Comparison of ENCODE assay signal across 8 mouse cellular contexts in genomic region chr1:34076701-34077421, GRCm38 (mm10).
DNase-seq lines count a peak whose midpoint lies in the region; ATAC-seq lines count a peak whose summit lies in the region.
"Had no signal": no experiment of that assay in that cellular context is flagged by ENCODE, and none has a peak within 500 bp of the region (broad histone marks: within the 10 kb centered on the region; RNA-seq: fewer than 3 reads in every experiment).

No protein-coding gene starts in this region.

- ATAC-seq in midbrain, embryonic 15.5 days (replicated peaks) = no peak; the same call in 1 of the 2 replicates
- peak; percentile 63; the same call in 1 of the 2 replicates for ATAC-seq in forebrain, embryonic 13.5 days
- ATAC-seq in liver, embryonic 15.5 days (ENCODE audit: insufficient read depth) = peak; percentile 37; the same call in 1 of the 2 replicates

- H3K27ac ChIP-seq in midbrain, embryonic 10.5 days (replicated peaks) = peak overlapping the region; percentile 28; the same call in 1 of the 2 replicates
- H3K27ac ChIP-seq in midbrain, embryonic 15.5 days = no peak overlapping the region
- H3K27ac ChIP-seq in forebrain, embryonic 13.5 days = no peak overlapping the region
- H3K27ac ChIP-seq in liver, embryonic 15.5 days (replicated peaks) = no peak overlapping the region

- no peaks in the 10 kb centered on the region for H3K27me3 ChIP-seq in midbrain, embryonic 10.5 days (ENCODE audit: low read depth, poor library complexity, severe bottlenecking)
- H3K27me3 ChIP-seq in midbrain, embryonic 15.5 days (replicated peaks) = no peaks in the 10 kb centered on the region
- H3K27me3 ChIP-seq in forebrain, embryonic 13.5 days = no peaks in the 10 kb centered on the region
- no peaks in the 10 kb centered on the region for H3K27me3 ChIP-seq in liver, embryonic 15.5 days

- H3K9ac ChIP-seq in midbrain, embryonic 15.5 days = no peak overlapping the region
- H3K9ac ChIP-seq in forebrain, embryonic 13.5 days = no peak overlapping the region
- no peak overlapping the region for H3K9ac ChIP-seq in liver, embryonic 15.5 days

- peak overlapping the region; percentile 7; the same call in 1 of the 2 replicates for H3K4me3 ChIP-seq in midbrain, embryonic 10.5 days
- H3K4me3 ChIP-seq in midbrain, embryonic 15.5 days = no peak overlapping the region
- no peak overlapping the region for H3K4me3 ChIP-seq in forebrain, embryonic 13.5 days
- peak overlapping the region; percentile 26; the same call in 1 of the 2 replicates for H3K4me3 ChIP-seq in liver, embryonic 15.5 days (replicated peaks)

- no peak overlapping the region; the same call in 1 of the 2 replicates for H3K4me2 ChIP-seq in midbrain, embryonic 15.5 days
- H3K4me2 ChIP-seq in forebrain, embryonic 13.5 days = no peak overlapping the region
- H3K4me2 ChIP-seq in liver, embryonic 15.5 days = peak overlapping the region; percentile 25; the same call in 1 of the 2 replicates

- H3K9me3 ChIP-seq in midbrain, embryonic 10.5 days (replicated peaks) = no peaks in the 10 kb centered on the region
- no peaks in the 10 kb centered on the region for H3K9me3 ChIP-seq in midbrain, embryonic 15.5 days
- no peaks in the 10 kb centered on the region for H3K9me3 ChIP-seq in forebrain, embryonic 13.5 days (replicated peaks)
- no peaks in the 10 kb centered on the region for H3K9me3 ChIP-seq in liver, embryonic 15.5 days (replicated peaks)

- H3K4me1 ChIP-seq in midbrain, embryonic 10.5 days = peaks cover 39% of the 10 kb centered on the region
- peaks cover 18% of the 10 kb centered on the region for H3K4me1 ChIP-seq in midbrain, embryonic 15.5 days
- peaks cover 21% of the 10 kb centered on the region for H3K4me1 ChIP-seq in forebrain, embryonic 13.5 days
- 0 out of 2 replicates have a peak, but pooled peaks cover 3% of the 10 kb centered on the region for H3K4me1 ChIP-seq in liver, embryonic 15.5 days (replicated peaks)

- DNase-seq in midbrain, embryonic 10.5 days (ENCODE audit: low spot score) = peak; percentile 28
- peak; percentile 64 for DNase-seq in yolk sac, embryonic 10.5 days (ENCODE audit: low spot score)
- DNase-seq in spleen, postnatal 10 days (ENCODE audit: low spot score in 2 of 2) = no peak
- DNase-seq in right cerebral cortex, postnatal 10 days (ENCODE audit: low spot score in 2 of 2) = no peak
- DNase-seq: kidney, postnatal 36 days had no signal

- 11% methylated on average over 9 of the region's 12 CpGs for WGBS in midbrain, embryonic 10.5 days
- WGBS in midbrain, embryonic 15.5 days = 13% methylated on average over 12 of the region's 12 CpGs
- 9% methylated on average over 12 of the region's 12 CpGs for WGBS in forebrain, embryonic 13.5 days
- 13% methylated on average over 12 of the region's 12 CpGs for WGBS in liver, embryonic 15.5 days (ENCODE audit: insufficient replicate concordance)

- H3K36me3 ChIP-seq in midbrain, embryonic 10.5 days = no peaks in the 10 kb centered on the region
- no peaks in the 10 kb centered on the region for H3K36me3 ChIP-seq in midbrain, embryonic 15.5 days (replicated peaks)
- H3K36me3 ChIP-seq in forebrain, embryonic 13.5 days (ENCODE audit: poor library complexity, severe bottlenecking) = no peaks in the 10 kb centered on the region
- no peaks in the 10 kb centered on the region for H3K36me3 ChIP-seq in liver, embryonic 15.5 days (replicated peaks)

Comparison
In these comparisons a context has a peak if more than half of its experiments do, and no peak if none do; other contexts are left out.
1. H3K4me3 ChIP-seq: peak in midbrain, embryonic 10.5 days (single experiment) and liver, embryonic 15.5 days (single experiment); none in midbrain, embryonic 15.5 days (single experiment) and forebrain, embryonic 13.5 days (single experiment).
2. DNase-seq: peak in midbrain, embryonic 10.5 days (single experiment) and yolk sac, embryonic 10.5 days (single experiment); none in spleen, postnatal 10 days (0 of 2) and right cerebral cortex, postnatal 10 days (0 of 2).